Mouse (Mus musculus) intestine, embryonic 14.5 days (tissue): ENCODE results near the gene Krtap10-4. TPM values are rescaled to one million over a fixed set of nuclear protein-coding genes. Genes with fewer than 3 reads are reported as not detected.
A peak's percentile ranks its signal among the peaks of the same experiment; 100 is the strongest.
"Not testable (repeated sequence)": the region's sequence is repeated elsewhere in the genome, so short reads cannot be mapped to it uniquely, and the experiment has no call there.

Source experiments
- ATAC-seq: fragments of 200-750 bp; cut with Nextera tagmentation; replicated peaks from 2 replicates; pipeline ENCODE4 v1.8.0; 2017; ENCODE audit warnings: low read depth, moderate number of reproducible peaks, moderate TSS enrichment, moderate library complexity; ENCODE audit not compliant: low FRiP score, low TSS enrichment
- DNase-seq: peaks from one replicate; pipeline ENCODE4 v3.0.0-alpha.2; 2018; ENCODE audit warnings: low spot score
- H3K27ac ChIP-seq: fragments of 300-500 bp; sonication (generic); 2 replicates; pipeline ENCODE4 v1.5.1; 2014; ENCODE audit warnings: low read depth, mild to moderate bottlenecking, control low read depth
- H3K27me3 ChIP-seq: fragments of 300-500 bp; sonication (generic); replicated peaks from 2 replicates; pipeline ENCODE4 v1.6.1; 2014; ENCODE audit warnings: low read length, control low read depth; ENCODE audit not compliant: control insufficient read depth, insufficient read depth
- H3K36me3 ChIP-seq: fragments of 300-500 bp; sonication (generic); 2 replicates; pipeline ENCODE4 v1.6.1; 2014; ENCODE audit warnings: low read length, control low read depth; ENCODE audit not compliant: control insufficient read depth, insufficient read depth
- H3K4me1 ChIP-seq: fragments of 300-500 bp; sonication (generic); replicated peaks from 2 replicates; pipeline ENCODE4 v1.6.1; 2014; ENCODE audit warnings: low read length, control low read depth, mixed read lengths; ENCODE audit not compliant: control insufficient read depth, insufficient read depth
- H3K4me2 ChIP-seq: fragments of 300-500 bp; sonication (generic); 2 replicates; pipeline ENCODE4 v1.6.1; 2014; ENCODE audit warnings: low read length
- H3K4me3 ChIP-seq: fragments of 300-500 bp; sonication (generic); 2 replicates; pipeline ENCODE4 v1.5.1; 2014; ENCODE audit warnings: low read depth, low read length, control low read depth, mixed read lengths
- H3K9ac ChIP-seq: fragments of 300-500 bp; sonication (generic); 2 replicates; pipeline ENCODE4 v1.6.1; 2014; ENCODE audit warnings: mild to moderate bottlenecking, low read length
- H3K9me3 ChIP-seq: fragments of 300-500 bp; sonication (generic); 2 replicates; pipeline ENCODE4 v1.6.1; 2016; ENCODE audit warnings: low read length, control low read depth; ENCODE audit not compliant: control insufficient read depth
- WGBS: fragments of 180-500 bp; shearing (Covaris S2); extraction: QIAGEN DNeasy Blood & Tissue Kit; methylation state at CpG from one replicate; pipeline ENCODE4 v1.1.7; 2014; 5-methylcytosine and 5-hydroxymethylcytosine counted together
- polyA plus RNA-seq: library from polyadenylated mRNA; unstranded; fragments of >200 nt; fragmentation: Nextera tagmentation; extraction: Ambion mirVana; gene quantifications from 2 replicates; pipeline ENCODE4 v1.2.1, GENCODE M21; 2014

Gene Krtap10-4
- polyA plus RNA-seq, 1 experiment from 2014 or later: not detected

- no peak for ATAC-seq
- H3K9me3 ChIP-seq: no peaks in the 10 kb centered on the region
- H3K4me1 ChIP-seq: no peaks in the 10 kb centered on the region
- no peaks in the 10 kb centered on the region for H3K36me3 ChIP-seq
- no peak within 1 kb of the TSS for H3K27ac ChIP-seq
- no peak within 1 kb of the TSS for H3K4me3 ChIP-seq
- no peaks in the 10 kb centered on the region for H3K27me3 ChIP-seq
- no peak within 1 kb of the TSS for H3K9ac ChIP-seq
- no peak within 1 kb of the TSS for H3K4me2 ChIP-seq
- WGBS: 50% methylated on average over 8 of the region's 8 CpGs
- peak; percentile 52 for DNase-seq
These were observed 27.9 kb downstream of the Krtap10-4 start, which contains the start of gene Gm19668 for GRCm38 (mm10) chr10:77798921-77799508. Gm19668 (minus strand) TSS chr10:77799133.

DNA sequence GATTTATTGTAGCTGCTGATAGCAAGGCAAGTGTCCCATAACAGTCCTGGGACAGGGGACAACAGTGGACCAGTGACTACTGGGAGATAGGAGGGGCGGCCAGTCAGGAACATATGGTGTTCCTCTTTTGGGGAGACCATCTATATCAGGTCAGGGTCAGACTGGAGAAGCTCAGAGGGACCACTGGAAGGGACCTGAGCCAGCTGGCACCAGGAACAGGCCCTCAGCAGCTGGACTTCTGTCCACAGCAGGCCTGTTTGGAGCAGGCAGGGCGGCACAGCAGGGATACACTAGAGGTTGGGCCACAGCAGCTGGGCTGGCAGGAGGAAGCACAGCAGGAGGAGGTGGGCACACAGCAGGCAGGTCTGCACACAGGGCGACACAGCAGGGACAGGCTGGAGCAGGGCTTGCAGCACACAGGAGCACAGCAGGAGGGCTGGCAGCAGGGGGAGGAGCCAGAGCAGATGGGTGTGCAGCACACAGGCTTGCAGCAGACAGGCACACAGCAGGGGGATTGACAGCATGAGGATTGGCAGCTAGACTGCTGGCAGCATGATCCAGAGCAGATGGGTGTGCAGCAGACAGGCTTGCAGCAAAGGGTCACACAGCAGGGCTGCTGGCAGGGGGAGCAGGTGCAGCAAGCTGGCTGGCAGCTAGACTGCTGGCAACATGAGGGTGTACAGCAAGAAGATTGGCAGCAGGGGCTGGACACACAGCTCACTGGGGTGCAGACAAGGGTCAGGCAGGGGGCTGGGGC, 28.6 kb downstream of the Krtap10-4 start:
- DNase-seq, H3K27ac ChIP-seq, H3K9me3 ChIP-seq, H3K27me3 ChIP-seq, H3K9ac ChIP-seq, ATAC-seq, H3K36me3 ChIP-seq, H3K4me2 ChIP-seq, H3K4me1 ChIP-seq, H3K4me3 ChIP-seq: not testable (repeated sequence)
- 46% methylated on average over 3 of the region's 3 CpGs for WGBS

DNA sequence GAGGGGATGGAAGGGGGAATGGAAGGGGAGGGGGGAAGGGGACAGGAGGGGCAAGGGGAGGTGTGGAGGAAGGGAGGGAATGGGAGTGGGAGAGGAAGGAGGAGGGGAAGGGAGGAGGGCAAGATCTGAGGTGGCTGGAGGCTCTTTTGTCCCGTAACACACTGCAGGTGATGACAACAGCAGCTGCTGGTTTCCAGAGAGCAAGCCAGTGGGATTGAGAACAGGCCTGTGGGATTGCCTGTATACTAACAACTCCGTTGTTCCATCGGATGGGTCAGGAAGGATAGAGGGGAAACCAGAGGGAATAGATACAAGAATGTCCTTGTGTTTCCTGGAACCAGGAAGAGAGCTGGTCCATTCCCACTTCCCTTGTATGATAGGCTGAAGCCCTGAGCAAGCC, 29.2 kb downstream of the Krtap10-4 start:
- Histone ChIP-seq H3K4me2 (no peak overlapping the region), H3K4me3 (no peak overlapping the region), H3K4me1 (no peaks in the 10 kb centered on the region), H3K27ac (no peak overlapping the region), H3K36me3 (no peaks in the 10 kb centered on the region), H3K27me3 (no peaks in the 10 kb centered on the region), H3K9me3 (no peaks in the 10 kb centered on the region), H3K9ac (no peak overlapping the region)
- no peak for DNase-seq
- no peak for ATAC-seq
- WGBS: 24% methylated on average over 3 of the region's 3 CpGs

- no peak within 1 kb of the TSS for H3K9ac ChIP-seq
- H3K4me3 ChIP-seq: no peak within 1 kb of the TSS
- H3K27ac ChIP-seq: no peak within 1 kb of the TSS
- no peak within 1 kb of the TSS for H3K4me2 ChIP-seq
- H3K4me1 ChIP-seq: no peaks in the 10 kb centered on the region
- WGBS: 57% methylated on average over 2 of the region's 2 CpGs
- H3K36me3 ChIP-seq: no peaks in the 10 kb centered on the region
- no peak for DNase-seq
- H3K9me3 ChIP-seq: no peaks in the 10 kb centered on the region
- no peak for ATAC-seq
- H3K27me3 ChIP-seq: no peaks in the 10 kb centered on the region
These were observed 31.9 kb downstream of the Krtap10-4 start, which contains the start of gene Gm9639 for GRCm38 (mm10) chr10:77794976-77795375. Gm9639 (minus strand) TSS chr10:77795076.

DNA sequence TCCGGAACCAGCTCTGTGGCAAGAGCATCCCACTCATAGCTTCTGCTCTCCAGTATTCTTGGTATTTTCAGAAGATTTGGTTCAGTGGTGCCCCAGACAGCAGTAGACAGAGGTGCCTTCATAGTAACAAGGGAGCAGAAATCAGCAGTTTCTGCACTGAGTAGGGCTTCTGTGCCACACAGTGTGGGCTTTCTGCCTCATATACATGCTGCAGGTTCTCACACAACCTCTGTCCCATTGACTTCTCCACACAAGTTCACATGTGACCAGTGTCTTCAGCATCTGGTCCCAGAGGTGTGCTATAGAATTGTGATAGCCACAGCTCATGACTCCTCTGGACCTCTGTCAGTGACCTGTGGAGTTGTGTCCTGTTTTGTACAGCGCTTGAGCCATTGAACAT, 38.3 kb downstream of the Krtap10-4 start:
- H3K27ac ChIP-seq: no peak overlapping the region

GRCm38 (mm10) chr10:77787876-77788275, 39.0 kb downstream of the Krtap10-4 start, which contains the start of gene Gm7137:
Gm7137 (minus strand) TSS chr10:77788200.
- H3K9me3 ChIP-seq, H3K4me3 ChIP-seq, H3K27me3 ChIP-seq, H3K27ac ChIP-seq, DNase-seq, H3K36me3 ChIP-seq, H3K9ac ChIP-seq, H3K4me1 ChIP-seq, ATAC-seq, H3K4me2 ChIP-seq: not testable (repeated sequence)
- WGBS: no CpG with 5 or more reads among the region's 1 CpGs

More for the DNA sequence above, 38.3 kb downstream of the Krtap10-4 start:
- H3K9ac ChIP-seq: no peak overlapping the region
- no peaks in the 10 kb centered on the region for H3K36me3 ChIP-seq
- H3K27me3 ChIP-seq: no peaks in the 10 kb centered on the region
- no peaks in the 10 kb centered on the region for H3K4me1 ChIP-seq
- no peak overlapping the region for H3K4me2 ChIP-seq
- no peak for ATAC-seq
- no peak for DNase-seq
- H3K4me3 ChIP-seq: no peak overlapping the region
- H3K9me3 ChIP-seq: no peaks in the 10 kb centered on the region
- 81% methylated on average over 2 of the region's 2 CpGs for WGBS

DNA sequence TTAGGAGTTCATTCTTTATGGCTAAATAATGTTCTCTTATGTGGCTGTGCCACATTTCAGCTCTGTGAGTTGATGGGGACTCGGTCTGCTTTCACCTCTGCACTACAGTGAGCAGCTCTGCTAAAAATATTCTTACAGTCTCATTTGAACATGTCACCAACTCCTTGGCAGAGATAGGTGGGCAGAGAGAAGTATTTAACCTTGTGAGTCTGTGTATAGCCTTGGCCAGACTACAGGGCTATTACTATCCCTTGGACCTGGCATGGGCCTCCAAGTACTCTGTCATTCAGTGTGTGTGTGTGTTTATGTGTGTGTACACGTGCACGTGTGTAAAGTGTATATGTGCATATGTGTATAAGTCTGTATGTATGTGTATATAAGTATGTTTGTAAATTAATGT, 43.5 kb downstream of the Krtap10-4 start:
- not testable (repeated sequence) for H3K36me3 ChIP-seq, H3K27me3 ChIP-seq, H3K4me2 ChIP-seq, H3K27ac ChIP-seq, H3K9ac ChIP-seq, H3K4me1 ChIP-seq, DNase-seq, ATAC-seq, H3K4me3 ChIP-seq, H3K9me3 ChIP-seq
- 95% methylated on average over 1 of the region's 3 CpGs for WGBS

GRCm38 (mm10) chr10:77782442-77782841, 44.5 kb downstream of the Krtap10-4 start, which contains the start of gene Gm3250:
Gm3250 (minus strand) TSS chr10:77782542.
- not testable (repeated sequence) for H3K36me3 ChIP-seq, H3K27ac ChIP-seq, H3K9ac ChIP-seq, H3K27me3 ChIP-seq, H3K4me3 ChIP-seq, H3K4me1 ChIP-seq, H3K4me2 ChIP-seq, ATAC-seq, DNase-seq, H3K9me3 ChIP-seq
- no CpG with 5 or more reads among the region's 1 CpGs for WGBS
